Mouse (Mus musculus): ENCODE measurements at regions not wholly inside any gene's neighbourhood (a gene's known extent, or its start where the extent isn't known, plus 50 kb on each side); places are given as distances from the start of the nearest gene placed in this dataset.

DNA sequence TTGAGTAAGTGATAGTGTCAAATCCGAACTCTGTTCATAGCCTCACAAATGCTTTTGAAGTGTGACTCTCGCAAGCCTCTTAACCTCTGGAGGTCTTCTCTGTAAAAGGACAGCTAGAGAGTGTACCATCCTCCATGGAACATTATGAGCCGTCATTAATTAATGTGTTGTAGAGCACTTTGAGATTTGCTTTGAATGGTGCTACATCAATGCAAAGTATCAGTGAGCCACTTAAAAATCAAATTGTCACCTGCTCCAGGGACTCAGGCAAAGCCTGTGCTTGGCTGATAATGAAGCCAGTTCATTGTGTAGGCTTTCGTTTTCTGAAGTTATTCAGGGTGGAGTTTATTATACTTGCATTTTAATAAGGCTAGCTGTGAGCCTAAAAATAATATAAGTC lies 801.8 kb upstream of the B3galt2 start:
- H3K9me3 ChIP-seq = no peaks in the 10 kb centered on the region

DNA sequence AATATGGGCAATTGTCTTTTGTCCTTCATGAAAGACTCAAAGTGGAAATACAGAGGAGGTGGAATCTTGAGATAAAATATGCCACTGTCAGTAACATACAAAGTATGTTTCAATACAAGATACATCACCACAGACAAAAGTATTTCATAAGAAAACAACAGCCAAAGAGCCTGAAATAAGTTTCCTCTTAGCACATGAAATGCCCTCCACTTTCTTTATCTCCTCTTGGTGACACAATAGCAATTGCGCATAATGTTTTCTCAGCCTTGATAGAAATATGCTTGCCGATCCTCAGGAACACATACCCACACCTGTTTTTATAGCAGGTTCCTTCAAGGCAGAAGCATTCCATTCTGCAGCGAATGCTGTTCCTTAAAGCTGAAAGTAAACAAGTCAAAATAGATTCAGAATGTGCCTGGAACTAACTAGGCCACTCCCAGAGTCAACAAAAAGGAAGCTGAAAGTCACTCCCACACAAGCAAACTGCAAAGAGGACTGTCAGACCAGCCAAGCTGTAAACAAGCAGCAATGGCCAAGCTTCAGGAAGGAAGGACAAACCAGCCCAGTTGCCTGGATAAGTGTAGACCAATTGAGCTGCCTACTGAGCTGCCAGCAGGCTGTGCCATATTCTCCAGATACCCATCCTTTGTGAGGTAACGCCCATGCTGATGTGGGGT lies 773.3 kb upstream of the B3galt2 start:
- no peaks in the 10 kb centered on the region for H3K9me3 ChIP-seq
- DNase-seq (ENCODE audit: extremely low spot score, low spot score) = no peak
- H3K27ac ChIP-seq = no peak overlapping the region
- 83% methylated on average over 4 of the region's 4 CpGs for WGBS
- no peaks in the 10 kb centered on the region for H3K4me1 ChIP-seq
- H3K27me3 ChIP-seq (ENCODE audit: poor library complexity, severe bottlenecking) = no peaks in the 10 kb centered on the region
- H3K36me3 ChIP-seq (replicated peaks) = no peaks in the 10 kb centered on the region
- no peak overlapping the region for H3K4me3 ChIP-seq

More for the DNA sequence above, 801.8 kb upstream of the B3galt2 start:
- H3K27ac ChIP-seq = no peak overlapping the region
- H3K36me3 ChIP-seq (replicated peaks) = no peaks in the 10 kb centered on the region
- no peaks in the 10 kb centered on the region for H3K27me3 ChIP-seq (ENCODE audit: poor library complexity, severe bottlenecking)
- whole genome bisulfite sequencing = 90% methylated on average over 4 of the region's 4 CpGs
- no peak overlapping the region for H3K4me3 ChIP-seq
- H3K4me1 ChIP-seq = no peaks in the 10 kb centered on the region
- no peak for DNase-seq (ENCODE audit: extremely low spot score, low spot score)

DNA sequence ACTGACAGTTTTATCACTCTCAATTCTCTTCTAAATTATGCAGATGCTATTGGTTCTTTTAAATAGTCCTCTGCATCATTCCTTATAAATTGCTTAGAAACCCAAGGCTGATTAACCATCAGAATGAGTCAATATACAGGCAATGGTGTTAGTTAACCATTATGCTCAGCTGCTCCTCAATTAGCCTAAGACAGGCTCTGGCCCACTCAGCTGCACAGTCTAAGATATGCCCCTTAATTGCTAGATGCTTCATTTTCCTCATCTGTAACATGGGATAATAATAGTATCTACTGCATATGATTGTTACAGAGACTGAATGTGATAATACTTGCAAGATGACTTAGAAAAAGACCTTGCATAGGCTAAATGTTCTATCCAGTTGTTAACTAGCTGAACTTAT lies 748.6 kb upstream of the B3galt2 start:
- DNase-seq (ENCODE audit: extremely low spot score, low spot score) = no peak
- no peak overlapping the region for H3K4me3 ChIP-seq
- H3K27ac ChIP-seq = no peak overlapping the region
- no peaks in the 10 kb centered on the region for H3K9me3 ChIP-seq
- no peaks in the 10 kb centered on the region for H3K27me3 ChIP-seq (ENCODE audit: poor library complexity, severe bottlenecking)
- H3K4me1 ChIP-seq = no peaks in the 10 kb centered on the region
- no peaks in the 10 kb centered on the region for H3K36me3 ChIP-seq (replicated peaks)

DNA sequence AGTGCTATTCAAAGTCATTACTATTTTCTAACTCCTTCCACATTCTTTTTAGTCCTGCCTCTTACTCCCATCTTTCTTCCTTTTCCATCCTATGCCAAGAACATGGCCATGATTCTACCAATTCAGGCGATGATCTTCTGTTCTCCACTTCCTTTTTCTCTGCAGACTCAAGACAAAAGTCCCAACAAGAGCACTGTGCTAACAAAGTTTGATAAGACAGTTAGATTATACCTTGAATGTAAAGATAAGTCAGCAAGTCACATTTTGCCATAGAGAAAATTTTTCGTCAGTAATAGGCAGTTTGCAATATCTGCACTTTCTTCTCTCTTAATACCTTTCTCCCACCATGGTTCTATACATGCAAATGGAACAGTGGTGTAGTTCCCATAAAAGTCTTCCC lies 747.3 kb upstream of the B3galt2 start:
- no peaks in the 10 kb centered on the region for H3K9me3 ChIP-seq
- no peaks in the 10 kb centered on the region for H3K4me1 ChIP-seq
- no peak for DNase-seq (ENCODE audit: extremely low spot score, low spot score)
- no peaks in the 10 kb centered on the region for H3K36me3 ChIP-seq (replicated peaks)
- no peak overlapping the region for H3K4me3 ChIP-seq
- WGBS = 85% methylated on average over 2 of the region's 2 CpGs
- no peaks in the 10 kb centered on the region for H3K27me3 ChIP-seq (ENCODE audit: poor library complexity, severe bottlenecking)
- no peak overlapping the region for H3K27ac ChIP-seq

DNA sequence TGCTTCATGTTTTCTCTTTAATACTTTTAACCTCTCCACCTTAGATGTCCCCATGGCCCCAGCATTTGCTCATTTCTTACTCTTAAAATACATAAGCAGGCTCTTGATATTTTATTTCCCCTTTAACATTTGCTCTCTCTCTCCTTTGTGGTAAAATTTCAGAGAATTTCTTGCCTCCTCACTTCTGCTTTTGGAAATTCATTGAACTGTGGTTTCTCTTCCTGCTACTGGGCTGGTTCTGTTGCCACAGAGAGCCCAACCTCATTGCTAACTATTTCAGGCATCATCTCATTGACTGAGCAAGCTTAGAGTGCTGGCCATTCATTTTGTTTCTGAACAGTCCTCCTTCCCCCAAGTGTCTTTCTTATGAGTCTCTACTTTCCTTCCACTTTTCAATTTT lies 746.3 kb upstream of the B3galt2 start:
- Histone ChIP-seq H3K4me1 (no peaks in the 10 kb centered on the region), H3K27me3 (ENCODE audit: poor library complexity, severe bottlenecking) (no peaks in the 10 kb centered on the region), H3K36me3 (replicated peaks) (no peaks in the 10 kb centered on the region), H3K9me3 (no peaks in the 10 kb centered on the region), H3K27ac (no peak overlapping the region), H3K4me3 (no peak overlapping the region)
- DNase-seq (ENCODE audit: extremely low spot score, low spot score) = no peak

DNA sequence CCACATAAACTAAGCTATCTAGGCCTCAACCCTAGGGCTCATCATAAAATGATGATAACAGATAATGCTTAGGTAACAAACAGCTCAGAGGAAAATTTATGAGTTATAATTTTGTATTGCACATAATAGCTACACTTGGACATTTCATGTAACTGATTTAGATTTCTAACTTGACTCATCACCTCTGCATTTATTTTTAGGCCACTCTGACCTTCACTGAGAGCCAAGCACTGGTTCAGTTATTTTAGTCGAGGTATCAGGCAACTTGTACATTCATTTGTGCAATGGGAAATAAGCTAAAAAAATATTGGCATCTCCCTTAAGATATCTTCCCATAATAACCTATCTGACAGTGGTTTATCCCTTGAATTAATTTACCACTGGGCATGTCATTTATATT lies 745.4 kb upstream of the B3galt2 start:
- Histone ChIP-seq H3K27me3 (ENCODE audit: poor library complexity, severe bottlenecking) (no peaks in the 10 kb centered on the region), H3K4me3 (no peak overlapping the region), H3K36me3 (replicated peaks) (no peaks in the 10 kb centered on the region), H3K9me3 (no peaks in the 10 kb centered on the region), H3K27ac (no peak overlapping the region), H3K4me1 (no peaks in the 10 kb centered on the region)
- no peak for DNase-seq (ENCODE audit: extremely low spot score, low spot score)
- WGBS = 79% methylated on average over 1 of the region's 1 CpGs

DNA sequence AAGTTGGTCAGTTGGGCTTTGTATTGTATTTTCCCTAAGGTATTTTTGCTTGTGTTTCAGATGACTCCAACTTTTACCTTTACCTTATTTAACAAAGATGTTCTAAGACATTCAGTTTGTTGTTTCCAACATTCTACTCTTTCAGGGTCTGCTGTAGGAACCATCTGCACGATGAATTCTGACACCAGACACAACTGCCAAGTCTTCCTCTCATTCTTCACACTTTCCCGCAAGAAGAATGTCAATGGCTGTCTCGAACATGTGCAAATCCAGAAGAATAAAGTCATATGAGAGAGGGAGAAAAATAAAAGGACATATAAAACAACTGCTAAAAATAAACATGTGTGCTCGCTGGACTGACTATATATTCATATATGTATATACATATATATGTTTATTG lies 730.6 kb upstream of the B3galt2 start:
- Histone ChIP-seq H3K4me1 (no peaks in the 10 kb centered on the region), H3K27me3 (ENCODE audit: poor library complexity, severe bottlenecking) (no peaks in the 10 kb centered on the region), H3K9me3 (no peaks in the 10 kb centered on the region), H3K36me3 (replicated peaks) (no peaks in the 10 kb centered on the region), H3K27ac (no peak overlapping the region), H3K4me3 (no peak overlapping the region)
- no peak for DNase-seq (ENCODE audit: extremely low spot score, low spot score)
- 88% methylated on average over 4 of the region's 4 CpGs for WGBS

DNA sequence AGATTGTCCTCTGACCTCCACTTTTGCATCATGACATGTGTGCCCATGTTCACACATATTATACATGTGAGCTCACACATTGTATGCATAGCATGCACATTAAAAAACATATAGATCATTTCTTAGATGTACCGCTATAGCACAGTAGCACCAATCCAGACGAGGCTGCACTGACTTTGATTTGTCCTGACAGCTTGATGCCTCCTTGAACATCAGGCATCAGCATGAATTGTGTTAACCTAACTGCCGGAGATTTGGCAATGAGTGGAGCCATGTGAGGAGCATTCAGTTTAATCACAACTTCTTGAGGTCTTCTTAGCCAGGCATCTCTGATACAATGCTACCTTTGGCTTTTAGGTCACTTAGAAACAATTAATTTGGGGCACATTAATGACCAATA lies 683.8 kb upstream of the B3galt2 start:
- H3K27me3 ChIP-seq (ENCODE audit: poor library complexity, severe bottlenecking) = no peaks in the 10 kb centered on the region
- no peaks in the 10 kb centered on the region for H3K36me3 ChIP-seq (replicated peaks)
- no peaks in the 10 kb centered on the region for H3K9me3 ChIP-seq
- WGBS = 92% methylated on average over 3 of the region's 3 CpGs
- H3K4me1 ChIP-seq = no peaks in the 10 kb centered on the region
- no peak overlapping the region for H3K27ac ChIP-seq
- DNase-seq (ENCODE audit: extremely low spot score, low spot score) = no peak
- no peak overlapping the region for H3K4me3 ChIP-seq

DNA sequence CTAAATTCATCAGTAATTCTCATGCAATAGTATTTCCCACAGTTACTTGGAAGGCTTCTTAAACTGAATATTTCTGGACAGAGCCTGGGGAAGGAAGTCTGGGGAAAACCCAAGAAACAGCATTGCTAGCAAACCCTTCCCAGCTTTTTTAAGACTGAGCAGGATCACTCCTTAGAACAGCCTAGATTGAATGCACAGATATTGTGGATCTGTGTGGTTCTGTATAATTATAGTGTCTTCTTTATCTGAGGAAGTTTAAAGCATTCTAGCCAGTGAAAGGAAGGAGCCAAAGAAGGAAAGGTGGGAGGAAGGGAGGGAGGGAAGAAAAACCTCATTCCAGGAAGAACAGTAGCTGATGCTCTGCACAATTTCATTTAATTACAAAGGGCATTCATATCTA lies 669.0 kb upstream of the B3galt2 start:
- H3K27ac ChIP-seq = no peak overlapping the region
- no peaks in the 10 kb centered on the region for H3K4me1 ChIP-seq
- H3K9me3 ChIP-seq = no peaks in the 10 kb centered on the region
- H3K4me3 ChIP-seq = no peak overlapping the region
- no peaks in the 10 kb centered on the region for H3K36me3 ChIP-seq (replicated peaks)
- H3K27me3 ChIP-seq (ENCODE audit: poor library complexity, severe bottlenecking) = no peaks in the 10 kb centered on the region
- no peak for DNase-seq (ENCODE audit: extremely low spot score, low spot score)

DNA sequence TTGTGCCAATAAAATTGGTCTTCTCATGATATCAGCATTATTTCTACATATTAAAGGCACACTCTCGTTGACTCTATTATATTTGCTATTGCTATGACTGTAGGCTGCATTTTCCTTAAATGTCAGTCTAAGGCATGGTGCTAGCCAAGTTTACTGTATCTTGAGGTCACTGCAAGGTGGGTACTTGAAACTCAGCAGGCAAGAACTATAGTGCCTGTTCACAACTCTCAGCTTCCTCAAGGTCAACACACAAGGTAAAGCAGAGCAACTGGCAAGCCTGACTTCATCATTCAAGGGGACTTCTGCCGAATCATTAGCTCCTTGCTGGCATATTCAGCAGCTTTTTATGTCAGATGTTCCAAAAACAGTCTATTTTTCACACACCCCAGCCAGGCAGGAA lies 667.1 kb upstream of the B3galt2 start:
- Histone ChIP-seq H3K36me3 (replicated peaks) (no peaks in the 10 kb centered on the region), H3K4me3 (no peak overlapping the region), H3K27ac (no peak overlapping the region), H3K4me1 (no peaks in the 10 kb centered on the region), H3K27me3 (ENCODE audit: poor library complexity, severe bottlenecking) (no peaks in the 10 kb centered on the region), H3K9me3 (no peaks in the 10 kb centered on the region)
- no peak for DNase-seq (ENCODE audit: extremely low spot score, low spot score)
- 85% methylated on average over 2 of the region's 2 CpGs for WGBS

DNA sequence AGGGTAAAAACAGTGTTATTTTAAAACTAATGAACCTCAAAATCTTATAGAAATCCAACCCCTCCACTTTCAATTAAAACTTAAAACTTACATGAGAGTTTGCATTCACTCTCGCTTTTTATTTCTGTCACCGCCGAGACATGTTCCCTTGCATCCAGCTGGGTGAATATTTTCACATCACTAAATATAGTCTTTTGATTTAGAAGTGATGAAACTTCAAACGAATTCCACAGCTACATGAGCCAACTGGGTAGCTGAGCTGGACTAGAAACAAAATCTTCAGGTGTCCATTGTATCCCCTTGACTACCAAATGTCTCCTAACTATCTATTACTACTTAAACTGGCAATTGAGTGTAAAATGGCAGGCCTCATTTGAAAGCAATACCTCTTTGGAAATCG lies 657.5 kb upstream of the B3galt2 start:
- DNase-seq (ENCODE audit: extremely low spot score, low spot score) = no peak
- 89% methylated on average over 5 of the region's 5 CpGs for WGBS
- Histone ChIP-seq H3K27ac (no peak overlapping the region), H3K4me3 (no peak overlapping the region), H3K27me3 (ENCODE audit: poor library complexity, severe bottlenecking) (no peaks in the 10 kb centered on the region), H3K36me3 (replicated peaks) (no peaks in the 10 kb centered on the region), H3K4me1 (peaks cover 10% of the 10 kb centered on the region; the same call in 1 of the 2 replicates), H3K9me3 (no peaks in the 10 kb centered on the region)

DNA sequence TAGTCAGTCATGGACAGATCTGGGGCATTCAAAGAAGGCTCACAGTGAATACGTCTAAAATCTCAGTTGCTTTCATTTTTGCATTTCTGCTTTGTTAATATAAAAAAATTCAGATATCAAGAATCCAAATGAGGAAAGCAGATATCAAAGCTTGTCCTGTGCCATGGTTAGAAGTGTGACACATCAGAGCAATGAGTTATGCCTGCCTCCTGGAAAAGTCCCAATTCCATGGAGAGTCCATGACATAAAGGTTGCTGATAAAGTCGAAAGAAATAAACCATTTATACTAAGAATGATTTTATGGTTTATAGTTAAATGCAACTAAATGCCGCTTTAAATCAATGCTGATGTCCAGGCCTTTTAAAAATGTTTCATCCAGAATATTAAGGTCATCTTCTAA lies 656.8 kb upstream of the B3galt2 start:
- peaks cover 10% of the 10 kb centered on the region; the same call in 1 of the 2 replicates for H3K4me1 ChIP-seq
- no peak overlapping the region for H3K27ac ChIP-seq
- no peaks in the 10 kb centered on the region for H3K36me3 ChIP-seq (replicated peaks)
- no peaks in the 10 kb centered on the region for H3K9me3 ChIP-seq
- WGBS = 92% methylated on average over 3 of the region's 3 CpGs
- no peak for DNase-seq (ENCODE audit: extremely low spot score, low spot score)
- H3K27me3 ChIP-seq (ENCODE audit: poor library complexity, severe bottlenecking) = no peaks in the 10 kb centered on the region
- no peak overlapping the region for H3K4me3 ChIP-seq

DNA sequence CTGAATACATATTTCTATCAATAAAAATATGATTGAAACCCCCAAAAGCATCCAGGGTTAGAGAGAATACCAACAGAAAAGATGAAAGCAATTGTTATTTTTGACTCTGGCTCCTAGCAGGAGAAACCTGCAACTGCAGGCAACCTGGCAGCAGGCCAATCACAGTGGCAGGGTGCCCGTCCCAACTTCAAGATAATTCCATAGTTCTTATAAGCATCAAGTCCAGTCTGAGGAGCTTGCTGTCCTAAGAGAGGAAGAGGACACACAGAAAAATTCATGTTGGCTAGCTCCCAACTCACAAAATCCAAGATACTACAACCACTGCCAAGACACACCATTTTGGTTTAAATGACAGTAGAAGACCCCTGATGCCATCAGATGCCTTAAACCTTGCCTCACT lies 654.9 kb upstream of the B3galt2 start:
- no peak for DNase-seq (ENCODE audit: extremely low spot score, low spot score)
- no peaks in the 10 kb centered on the region for H3K36me3 ChIP-seq (replicated peaks)
- H3K4me3 ChIP-seq = no peak overlapping the region
- H3K27ac ChIP-seq = no peak overlapping the region; the same call in 1 of the 2 replicates
- no peaks in the 10 kb centered on the region for H3K9me3 ChIP-seq
- WGBS = 83% methylated on average over 1 of the region's 1 CpGs
- H3K27me3 ChIP-seq (ENCODE audit: poor library complexity, severe bottlenecking) = no peaks in the 10 kb centered on the region
- peaks cover 10% of the 10 kb centered on the region; the same call in 1 of the 2 replicates for H3K4me1 ChIP-seq

DNA sequence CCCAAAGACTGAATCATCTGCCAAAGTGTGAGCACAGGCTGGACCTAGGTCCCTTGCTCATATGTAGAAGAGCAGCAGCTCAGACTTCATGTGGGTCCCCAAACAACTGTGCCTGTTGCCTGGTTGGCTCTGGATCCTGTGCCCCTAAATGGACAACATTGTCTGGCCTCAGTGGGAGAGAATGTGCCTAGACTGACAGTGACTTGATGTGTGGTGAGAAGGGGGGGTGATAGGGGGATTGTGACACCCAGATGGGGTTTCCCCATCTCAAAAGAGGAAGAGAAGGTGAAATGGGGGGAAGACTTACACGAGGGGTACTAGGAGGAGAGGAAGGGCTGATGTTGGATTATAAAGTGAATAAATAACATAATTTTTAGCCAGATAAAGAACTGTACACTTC lies 640.2 kb upstream of the B3galt2 start:
- H3K27ac ChIP-seq = no peak overlapping the region
- H3K9me3 ChIP-seq = no peaks in the 10 kb centered on the region
- no peak for DNase-seq (ENCODE audit: extremely low spot score, low spot score)
- no peak overlapping the region for H3K4me3 ChIP-seq
- H3K27me3 ChIP-seq (ENCODE audit: poor library complexity, severe bottlenecking) = no peaks in the 10 kb centered on the region
- no peaks in the 10 kb centered on the region for H3K36me3 ChIP-seq (replicated peaks)
- H3K4me1 ChIP-seq = no peaks in the 10 kb centered on the region
- 77% methylated on average over 1 of the region's 1 CpGs for WGBS

Measured in forebrain, embryonic 10.5 days (tissue).